ENCODE assay signal across 8 mouse cellular contexts in the genomic region with DNA sequence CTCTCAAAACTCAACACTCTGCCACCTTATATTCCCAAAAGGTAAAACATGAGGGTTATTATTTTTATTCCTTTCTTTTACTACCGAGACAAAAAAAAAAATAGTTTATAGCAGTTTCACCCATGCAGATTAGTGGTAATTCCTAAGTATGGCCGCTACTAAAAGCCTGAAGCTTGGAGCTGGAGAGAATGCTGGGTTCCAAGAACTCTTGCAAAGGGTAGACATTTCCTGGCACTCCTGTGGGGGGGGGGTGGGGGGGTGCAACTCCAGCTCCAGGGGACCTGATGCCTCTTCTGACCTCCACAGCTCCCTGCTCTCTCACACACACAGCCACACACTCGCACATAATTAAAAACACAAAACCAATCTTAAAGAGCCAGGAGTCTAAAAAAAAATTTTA. TPM values are rescaled to one million over a fixed set of nuclear protein-coding genes. Genes with fewer than 3 reads are reported as not detected.
DNase-seq lines count a peak whose midpoint lies in the region; ATAC-seq and TF ChIP-seq lines count a peak whose summit lies in the region.

No protein-coding gene starts in this region.

- no peak overlapping the region for H3K27ac ChIP-seq in heart, postnatal 0 days (ENCODE audit: low read depth)
- no peak overlapping the region for H3K27ac ChIP-seq in bone marrow macrophage, adult 2 months (ENCODE audit: insufficient read depth, low read depth, low read length)
- H3K27ac ChIP-seq in hindbrain, embryonic 15.5 days (replicated peaks): no peak overlapping the region
- no peak overlapping the region for H3K27ac ChIP-seq in midbrain, embryonic 14.5 days (replicated peaks; ENCODE audit: low read depth, low read length)

- TF ChIP-seq EP300 in heart, postnatal 0 days (IDR thresholded peaks at IDR 0.05; ENCODE audit: low read depth): no peak

- peak overlapping the region; percentile 59 for H3K4me3 ChIP-seq in heart, postnatal 0 days (ENCODE audit: low read depth, low read length)
- H3K4me3 ChIP-seq in bone marrow macrophage, adult 2 months (ENCODE audit: insufficient read depth, low read length): peak overlapping the region; percentile 81
- H3K4me3 ChIP-seq in hindbrain, embryonic 15.5 days: peak overlapping the region; percentile 82
- H3K4me3 ChIP-seq in midbrain, embryonic 14.5 days (replicated peaks; ENCODE audit: low read depth, low read length): peak overlapping the region; percentile 85

- no peaks in the 10 kb centered on the region; the same call in 1 of the 2 replicates for H3K9me3 ChIP-seq in heart, postnatal 0 days (replicated peaks; ENCODE audit: control insufficient read depth, low read length)
- no peaks in the 10 kb centered on the region for H3K9me3 ChIP-seq in hindbrain, embryonic 15.5 days
- H3K9me3 ChIP-seq in midbrain, embryonic 14.5 days (ENCODE audit: control insufficient read depth, low read length): no peaks in the 10 kb centered on the region

- H3K4me1 ChIP-seq in heart, postnatal 0 days (ENCODE audit: control insufficient read depth, insufficient read depth): peaks cover 12% of the 10 kb centered on the region
- peaks cover 10% of the 10 kb centered on the region; the same call in 1 of the 2 replicates for H3K4me1 ChIP-seq in bone marrow macrophage, adult 2 months (ENCODE audit: control insufficient read depth, insufficient read depth, low read length)
- peaks cover 36% of the 10 kb centered on the region for H3K4me1 ChIP-seq in hindbrain, embryonic 15.5 days (replicated peaks)
- peaks cover 16% of the 10 kb centered on the region for H3K4me1 ChIP-seq in midbrain, embryonic 14.5 days (ENCODE audit: control insufficient read depth, insufficient read depth, low read length)

- intact Hi-C loops in heart, postnatal 14 days (cut with DNase I): loop anchor here (2.0 kb wide), 2 partner anchors 73 to 169 kb away; a partner anchor contains a TSS

- no peak for DNase-seq in heart, postnatal 0 days (ENCODE audit: low spot score)
- no peak for DNase-seq in heart, postnatal 14 days
- DNase-seq in midbrain, embryonic 14.5 days: no peak
- no peak for DNase-seq in thymus, postnatal 4 days
- DNase-seq in MN1 (ENCODE audit: low spot score): no peak
- no peak for DNase-seq in gastrocnemius, postnatal 25 days

- H3K9ac ChIP-seq in heart, postnatal 0 days (replicated peaks; ENCODE audit: low read depth, low read length): peak overlapping the region; percentile 57
- peak overlapping the region; percentile 79; the same call in 1 of the 2 replicates for H3K9ac ChIP-seq in hindbrain, embryonic 15.5 days
- peak overlapping the region; percentile 84 for H3K9ac ChIP-seq in midbrain, embryonic 14.5 days (replicated peaks; ENCODE audit: low read length)

- TF ChIP-seq CTCF in heart, postnatal 0 days (IDR thresholded peaks at IDR 0.05; ENCODE audit: low read depth): no peak
- no peak for TF ChIP-seq CTCF in bone marrow macrophage, adult 2 months (IDR thresholded peaks at IDR 0.05; ENCODE audit: low read depth, low read length)

- no peaks in the 10 kb centered on the region for H3K27me3 ChIP-seq in heart, postnatal 0 days (ENCODE audit: control insufficient read depth, insufficient read depth, low read length)
- H3K27me3 ChIP-seq in hindbrain, embryonic 15.5 days: no peaks in the 10 kb centered on the region
- no peaks in the 10 kb centered on the region for H3K27me3 ChIP-seq in midbrain, embryonic 14.5 days (ENCODE audit: control insufficient read depth, insufficient read depth, low read length)

- no peak for ATAC-seq in heart, postnatal 0 days (ENCODE audit: insufficient read depth, low read depth)
- no peak for ATAC-seq in hindbrain, embryonic 15.5 days (ENCODE audit: low FRiP score, low read depth)
- ATAC-seq in midbrain, embryonic 14.5 days (ENCODE audit: low FRiP score, low TSS enrichment): no peak

- 45% methylated on average over 3 of the region's 3 CpGs for WGBS in heart, postnatal 0 days
- 42% methylated on average over 3 of the region's 3 CpGs for WGBS in hindbrain, embryonic 15.5 days
- WGBS in midbrain, embryonic 14.5 days: 59% methylated on average over 3 of the region's 3 CpGs

- TF ChIP-seq POLR2A in bone marrow macrophage, adult 2 months (IDR thresholded peaks at IDR 0.05; ENCODE audit: borderline replicate concordance, low read depth, low read length): no peak

- peak overlapping the region; percentile 74 for H3K4me2 ChIP-seq in heart, postnatal 0 days (ENCODE audit: low read depth, low read length)
- H3K4me2 ChIP-seq in hindbrain, embryonic 15.5 days: peak overlapping the region; percentile 74
- peak overlapping the region; percentile 61 for H3K4me2 ChIP-seq in midbrain, embryonic 14.5 days (ENCODE audit: low read length)

- peaks cover 31% of the 10 kb centered on the region for H3K36me3 ChIP-seq in heart, postnatal 0 days (replicated peaks; ENCODE audit: control insufficient read depth, insufficient read depth, low read length)
- peaks cover 24% of the 10 kb centered on the region for H3K36me3 ChIP-seq in hindbrain, embryonic 15.5 days
- H3K36me3 ChIP-seq in midbrain, embryonic 14.5 days (ENCODE audit: control insufficient read depth, insufficient read depth, low read length): peaks cover 33% of the 10 kb centered on the region

RNA-seq across cellular contexts. Expression of a gene that starts 1.1 kb away (rescaled TPM):
- 871 and 905 TPM in 2 replicates for total RNA-seq in heart, postnatal 0 days (2014; rRNA removed; ENCODE audit: low replicate concordance)
- 527 and 544 TPM in 2 replicates for polyA plus RNA-seq in heart, postnatal 0 days (2015; fragmentation: Nextera tagmentation; extraction: Ambion mirVana)
- 100 to 1,000 TPM; 399 to 443 TPM for total RNA-seq in heart, postnatal 14 days (2021)
- 104 and 117 TPM in 2 replicates for polyA plus RNA-seq in bone marrow macrophage, adult 2 months (2012; ENCODE audit: insufficient read depth, insufficient read length, missing spikeins)
- polyA plus RNA-seq in hindbrain, embryonic 15.5 days (2015; fragmentation: Nextera tagmentation; extraction: Ambion mirVana): 1,065 and 1,090 TPM in 2 replicates
- polyA plus RNA-seq in midbrain, embryonic 14.5 days (2014; fragmentation: Nextera tagmentation; extraction: Ambion mirVana): 1,041 and 1,069 TPM in 2 replicates
- 100 to 1,000 TPM; 289 to 323 TPM for total RNA-seq in gastrocnemius, postnatal 25 days (2021)

RNA-seq across cellular contexts. Expression of a gene that starts 32.6 kb away (rescaled TPM):
- 11.6 and 13.1 TPM in 2 replicates for total RNA-seq in heart, postnatal 0 days (2014; rRNA removed; ENCODE audit: low replicate concordance)
- 7.0 and 7.2 TPM in 2 replicates for polyA plus RNA-seq in heart, postnatal 0 days (2015; fragmentation: Nextera tagmentation; extraction: Ambion mirVana)
- 10 to 100 TPM; 12.1 to 16.2 TPM for total RNA-seq in heart, postnatal 14 days (2021)
- 1.4 and 2.3 TPM in 2 replicates for polyA plus RNA-seq in bone marrow macrophage, adult 2 months (2012; ENCODE audit: insufficient read depth, insufficient read length, missing spikeins)
- polyA plus RNA-seq in hindbrain, embryonic 15.5 days (2015; fragmentation: Nextera tagmentation; extraction: Ambion mirVana): 1.3 and 2.4 TPM in 2 replicates
- 0.24 and 1.3 TPM in 2 replicates for polyA plus RNA-seq in midbrain, embryonic 14.5 days (2014; fragmentation: Nextera tagmentation; extraction: Ambion mirVana)
- 1 to 10 TPM; 5.0 to 5.5 TPM for total RNA-seq in gastrocnemius, postnatal 25 days (2021)
